Mouse (Mus musculus) liver, embryonic 11.5 days (tissue): Measurements from ENCODE around the gene Pdap1. TPM values are rescaled to one million over a fixed set of nuclear protein-coding genes. Genes with fewer than 3 reads are reported as not detected.
"Not testable (repeated sequence)": the region's sequence is repeated elsewhere in the genome, so short reads cannot be mapped to it uniquely, and the experiment has no call there.

ENCODE experiments used
- ATAC-seq: fragments of 200-750 bp; cut with Nextera tagmentation; replicated peaks from 2 replicates; pipeline ENCODE4 v1.8.0; 2017; ENCODE audit warnings: moderate number of reproducible peaks, mild to moderate bottlenecking, moderate TSS enrichment, moderate library complexity; ENCODE audit not compliant: low FRiP score
- DNase-seq: peaks from one replicate; pipeline ENCODE4 v3.0.0-alpha.2; 2017; ENCODE audit warnings: low spot score
- H3K27ac ChIP-seq: fragments of 300-500 bp; sonication (generic); 2 replicates; pipeline ENCODE4 v1.5.1; 2014; ENCODE audit warnings: mild to moderate bottlenecking, low read depth, low read length, control low read depth
- H3K27me3 ChIP-seq: fragments of 300-500 bp; sonication (generic); replicated peaks from 2 replicates; pipeline ENCODE4 v1.6.1; 2014; ENCODE audit warnings: low read length, mixed read lengths; ENCODE audit not compliant: control insufficient read depth, insufficient read depth
- H3K36me3 ChIP-seq: fragments of 300-500 bp; sonication (generic); 2 replicates; pipeline ENCODE4 v1.6.1; 2014; ENCODE audit warnings: mild to moderate bottlenecking, low read length, moderate library complexity, mixed read lengths; ENCODE audit not compliant: control insufficient read depth, insufficient read depth
- H3K4me1 ChIP-seq: fragments of 300-500 bp; sonication (generic); replicated peaks from 2 replicates; pipeline ENCODE4 v1.6.1; 2014; ENCODE audit warnings: low read length, mixed read lengths; ENCODE audit not compliant: control insufficient read depth, insufficient read depth
- H3K4me2 ChIP-seq: fragments of 300-500 bp; sonication (generic); 2 replicates; pipeline ENCODE4 v1.6.1; 2014; ENCODE audit warnings: mild to moderate bottlenecking, control low read depth, moderate library complexity
- H3K4me3 ChIP-seq: fragments of 300-500 bp; sonication (generic); 2 replicates; pipeline ENCODE4 v1.5.1; 2014; ENCODE audit warnings: low read depth, low read length, control low read depth
- H3K9ac ChIP-seq: fragments of 300-500 bp; sonication (generic); 2 replicates; pipeline ENCODE4 v1.6.1; 2014; ENCODE audit warnings: low read depth, low read length, control low read depth
- H3K9me3 ChIP-seq: fragments of 300-500 bp; sonication (generic); 2 replicates; pipeline ENCODE4 v1.6.1; 2016; ENCODE audit warnings: low read length, inconsistent platforms, mixed read lengths; ENCODE audit not compliant: control insufficient read depth
- WGBS: fragments of 180-500 bp; shearing (Covaris S2); extraction: QIAGEN DNeasy Blood & Tissue Kit; methylation state at CpG from one replicate; pipeline ENCODE4 v1.1.7; 2014; 5-methylcytosine and 5-hydroxymethylcytosine counted together
- polyA plus RNA-seq: library from polyadenylated mRNA; unstranded; fragments of >200 nt; fragmentation: Nextera tagmentation; extraction: Ambion mirVana; gene quantifications from 2 replicates; pipeline ENCODE4 v1.2.1, GENCODE M21; 2014

Gene Pdap1
- polyA plus RNA-seq, 1 experiment from 2014 or later: 122 TPM

DNA sequence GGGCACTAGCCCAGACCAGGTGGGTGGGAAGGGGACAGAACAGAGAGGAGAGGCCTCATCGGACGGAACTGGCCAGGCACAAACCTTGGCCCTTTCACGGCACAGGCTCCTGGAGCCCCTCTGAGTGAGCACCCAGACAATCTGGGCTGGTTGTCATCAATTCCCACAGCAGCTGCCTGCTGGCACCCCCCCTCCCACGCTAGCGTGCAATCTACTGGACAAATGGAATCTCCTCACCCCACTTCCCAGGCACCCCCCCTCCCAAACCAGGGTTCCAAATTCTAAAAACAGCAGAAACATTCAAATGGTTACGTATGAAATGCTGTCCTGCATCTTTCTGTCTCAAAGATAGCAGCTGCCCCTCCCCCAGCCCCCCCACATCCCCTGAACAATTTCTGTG lies 10.3 kb downstream of the Pdap1 start:
- DNase-seq, H3K4me2 ChIP-seq, H3K27ac ChIP-seq, H3K4me1 ChIP-seq, H3K9ac ChIP-seq, H3K4me3 ChIP-seq, H3K9me3 ChIP-seq, ATAC-seq, H3K27me3 ChIP-seq: not testable (repeated sequence)
- WGBS: 92% methylated on average over 6 of the region's 6 CpGs
- H3K36me3 ChIP-seq: peaks cover 73% of the 10 kb centered on the region

- Histone ChIP-seq H3K27ac (no peak overlapping the region), H3K9me3 (no peaks in the 10 kb centered on the region), H3K36me3 (peaks cover 71% of the 10 kb centered on the region), H3K27me3 (no peaks in the 10 kb centered on the region), H3K9ac (no peak overlapping the region), H3K4me1 (no peaks in the 10 kb centered on the region), H3K4me3 (no peak overlapping the region), H3K4me2 (no peak overlapping the region)
- 87% methylated on average over 4 of the region's 4 CpGs for WGBS
- DNase-seq: no peak
- no peak for ATAC-seq
Measured at GRCm38 (mm10) chr5:145129124-145129523, 10.9 kb downstream of the Pdap1 start.

DNA sequence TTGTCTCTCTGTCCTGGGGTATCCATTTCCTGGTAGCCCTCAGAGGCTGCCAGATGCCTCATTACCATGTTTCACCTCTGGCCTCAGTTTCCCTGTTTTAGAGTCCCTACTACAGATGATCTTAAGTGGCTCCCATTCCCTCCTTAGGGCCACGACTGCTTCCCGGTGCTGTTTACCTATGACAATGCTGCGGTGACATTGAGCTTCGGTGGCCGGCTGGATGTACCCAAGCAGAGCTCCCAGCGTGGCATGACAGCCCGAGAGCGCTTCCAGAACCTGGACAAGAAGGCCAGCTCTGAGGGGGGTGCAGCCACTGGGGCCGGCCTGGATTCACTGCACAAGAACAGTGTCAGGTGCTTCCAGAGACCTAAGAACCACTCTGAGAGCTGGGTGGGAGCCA lies 13.5 kb downstream of the Pdap1 start:
- no peak overlapping the region for H3K4me3 ChIP-seq
- DNase-seq: no peak
- no peaks in the 10 kb centered on the region for H3K4me1 ChIP-seq
- no peak for ATAC-seq
- 93% methylated on average over 9 of the region's 9 CpGs for WGBS
- H3K4me2 ChIP-seq: no peak overlapping the region
- H3K27me3 ChIP-seq: no peaks in the 10 kb centered on the region
- H3K27ac ChIP-seq: no peak overlapping the region
- peaks cover 59% of the 10 kb centered on the region for H3K36me3 ChIP-seq
- no peak overlapping the region for H3K9ac ChIP-seq
- H3K9me3 ChIP-seq: no peaks in the 10 kb centered on the region

GRCm38 (mm10) chr5:145123396-145123795 lies 16.6 kb downstream of the Pdap1 start:
- Histone ChIP-seq H3K9me3 (no peaks in the 10 kb centered on the region), H3K27me3 (no peaks in the 10 kb centered on the region), H3K36me3 (peaks cover 36% of the 10 kb centered on the region), H3K4me1 (0 out of 2 replicates have a peak, but pooled peaks cover 2% of the 10 kb centered on the region), H3K4me2 (no peak overlapping the region), H3K9ac (no peak overlapping the region), H3K27ac (no peak overlapping the region), H3K4me3 (no peak overlapping the region)
- ATAC-seq: no peak; the same call in 1 of the 2 replicates
- 91% methylated on average over 19 of the region's 19 CpGs for WGBS
- DNase-seq: no peak

GRCm38 (mm10) chr5:145120921-145121320 lies 19.1 kb downstream of the Pdap1 start:
- WGBS: 76% methylated on average over 7 of the region's 7 CpGs
- no peak overlapping the region for H3K9ac ChIP-seq
- ATAC-seq (no peak), DNase-seq (no peak)
- peaks cover 22% of the 10 kb centered on the region for H3K36me3 ChIP-seq
- no peaks in the 10 kb centered on the region for H3K9me3 ChIP-seq
- no peak overlapping the region for H3K4me3 ChIP-seq
- H3K27ac ChIP-seq: no peak overlapping the region
- H3K4me1 ChIP-seq: peaks cover 8% of the 10 kb centered on the region; the same call in 1 of the 2 replicates
- no peak overlapping the region for H3K4me2 ChIP-seq
- H3K27me3 ChIP-seq: no peaks in the 10 kb centered on the region

- no peak for ATAC-seq
- Histone ChIP-seq H3K9me3 (no peaks in the 10 kb centered on the region), H3K4me1 (peaks cover 12% of the 10 kb centered on the region), H3K27me3 (no peaks in the 10 kb centered on the region), H3K27ac (no peak overlapping the region), H3K36me3 (peaks cover 13% of the 10 kb centered on the region; the same call in 1 of the 2 replicates), H3K4me2 (no peak overlapping the region), H3K4me3 (no peak overlapping the region), H3K9ac (no peak overlapping the region)
- DNase-seq: no peak
- WGBS: 81% methylated on average over 2 of the region's 2 CpGs
Measured at GRCm38 (mm10) chr5:145119385-145119784, 20.7 kb downstream of the Pdap1 start.

- WGBS: 86% methylated on average over 5 of the region's 5 CpGs
- H3K27ac ChIP-seq: no peak overlapping the region
- no peak overlapping the region for H3K4me3 ChIP-seq
- H3K27me3 ChIP-seq: no peaks in the 10 kb centered on the region
- no peaks in the 10 kb centered on the region for H3K9me3 ChIP-seq
- H3K36me3 ChIP-seq: peaks cover 8% of the 10 kb centered on the region; the same call in 1 of the 2 replicates
- no peak for DNase-seq
- H3K4me2 ChIP-seq: no peak overlapping the region
- ATAC-seq: no peak
- H3K4me1 ChIP-seq: peaks cover 15% of the 10 kb centered on the region
- no peak overlapping the region for H3K9ac ChIP-seq
Measured at GRCm38 (mm10) chr5:145118461-145118860, 21.6 kb downstream of the Pdap1 start.

- 70% methylated on average over 6 of the region's 6 CpGs for WGBS
- Histone ChIP-seq H3K27ac (no peak overlapping the region), H3K4me1 (peaks cover 16% of the 10 kb centered on the region), H3K27me3 (no peaks in the 10 kb centered on the region), H3K4me3 (no peak overlapping the region), H3K9ac (no peak overlapping the region), H3K36me3 (peaks cover 8% of the 10 kb centered on the region; the same call in 1 of the 2 replicates), H3K9me3 (no peaks in the 10 kb centered on the region), H3K4me2 (no peak overlapping the region)
- ATAC-seq (no peak), DNase-seq (no peak)
Measured at GRCm38 (mm10) chr5:145118005-145118404, 22.0 kb downstream of the Pdap1 start.

- Histone ChIP-seq H3K4me3 (peak overlapping the region; percentile 12; the same call in 1 of the 2 replicates), H3K9me3 (no peaks in the 10 kb centered on the region), H3K9ac (no peak overlapping the region), H3K36me3 (peaks cover 5% of the 10 kb centered on the region; the same call in 1 of the 2 replicates), H3K27me3 (no peaks in the 10 kb centered on the region), H3K27ac (peak overlapping the region; percentile 68; the same call in 1 of the 2 replicates), H3K4me1 (peaks cover 16% of the 10 kb centered on the region), H3K4me2 (peak overlapping the region; percentile 95)
- WGBS: 43% methylated on average over 10 of the region's 10 CpGs
- ATAC-seq (0 out of 2 replicates have a peak, but pooled peaks have one; percentile 24), DNase-seq (no peak)
Measured at GRCm38 (mm10) chr5:145116916-145117315, 23.1 kb downstream of the Pdap1 start.
